ENCODE assay signal across 14 mouse cellular contexts in the genomic region with DNA sequence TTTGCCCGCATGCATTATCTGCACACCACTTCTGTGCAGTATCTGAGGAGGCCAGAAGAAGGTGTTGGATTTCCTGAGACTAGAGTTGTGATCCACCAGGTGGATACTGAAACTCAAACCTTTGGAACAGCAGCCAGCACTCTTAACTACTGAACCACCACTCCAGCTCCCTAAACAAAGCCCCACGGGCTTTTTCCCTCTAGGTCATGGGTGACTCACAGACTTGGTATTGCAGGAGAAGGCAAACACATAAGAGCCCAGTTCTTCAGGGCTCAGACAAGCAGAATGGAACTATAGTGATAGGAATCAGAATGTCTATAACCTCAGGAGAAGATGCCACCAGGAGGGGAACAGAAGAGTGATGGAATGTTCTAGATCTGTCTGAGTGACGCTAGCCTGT.
DNase-seq lines count a peak whose midpoint lies in the region.
"Had no signal": no experiment of that assay in that cellular context is flagged by ENCODE, and none has a peak within 500 bp of the region (broad histone marks: within the 10 kb centered on the region; RNA-seq: fewer than 3 reads in every experiment).

No protein-coding gene starts in this region.

- peak; percentile 44 for DNase-seq in adrenal gland, adult 2 months
- DNase-seq in adrenal gland, adult 8-10 months, result no peak
- peak; percentile 41 to 58 for DNase-seq in lung, adult 18-20 months
- no peak for DNase-seq in lung, postnatal 14 days
- DNase-seq in 3134 (ENCODE audit: extremely low read depth, insufficient read length, low spot score) (peak; percentile 46), NIH3T3 (ENCODE audit: low read depth) (peak; percentile 75)
- DNase-seq in layer of hippocampus, postnatal 36 days, result no peak
- DNase-seq: cerebellum, adult 11-12 months; cerebellum, adult 9-11 months; cerebellum, postnatal 36 days; forebrain, postnatal 0 days; gastrocnemius, postnatal 36 days; heart, adult 11 months; heart, postnatal 36 days had no signal

Comparison
In these comparisons a context has a peak if more than half of its experiments do, and no peak if none do; other contexts are left out.
1. DNase-seq: peak in adrenal gland, adult 2 months (single experiment), lung, adult 18-20 months (2 of 2), 3134 (single experiment) and NIH3T3 (single experiment); none in adrenal gland, adult 8-10 months (single experiment), lung, postnatal 14 days (single experiment) and layer of hippocampus, postnatal 36 days (0 of 2).